Comparison of ENCODE assay signal across 8 mouse cellular contexts in genomic region chr1:39772401-39773095, GRCm38 (mm10). TPM values are rescaled to one million over a fixed set of nuclear protein-coding genes. Genes with fewer than 3 reads are reported as not detected.
DNase-seq lines count a peak whose midpoint lies in the region; ATAC-seq and TF ChIP-seq lines count a peak whose summit lies in the region.
"Had no signal": no experiment of that assay in that cellular context is flagged by ENCODE, and none has a peak within 500 bp of the region (broad histone marks: within the 10 kb centered on the region; RNA-seq: fewer than 3 reads in every experiment).

No protein-coding gene starts in this region.

- H3K27me3 ChIP-seq in hindbrain, embryonic 10.5 days (ENCODE audit: insufficient read depth, poor library complexity, severe bottlenecking) = no peaks in the 10 kb centered on the region
- H3K27me3 ChIP-seq in thymus, adult 2 months (ENCODE audit: control insufficient read depth, insufficient read depth, low read length) = no peaks in the 10 kb centered on the region

- peaks cover 29% of the 10 kb centered on the region for H3K4me1 ChIP-seq in hindbrain, embryonic 10.5 days (replicated peaks)
- peaks cover 3% of the 10 kb centered on the region for H3K4me1 ChIP-seq in thymus, adult 2 months (replicated peaks; ENCODE audit: control insufficient read depth, insufficient read depth, low read length)

- no peaks in the 10 kb centered on the region for H3K9me3 ChIP-seq in hindbrain, embryonic 10.5 days

- H3K4me3 ChIP-seq in hindbrain, embryonic 10.5 days = no peak overlapping the region
- no peak overlapping the region for H3K4me3 ChIP-seq in thymus, adult 2 months (ENCODE audit: control insufficient read depth, insufficient read depth, low read length)

- H3K36me3 ChIP-seq in hindbrain, embryonic 10.5 days = no peaks in the 10 kb centered on the region
- H3K36me3 ChIP-seq in thymus, adult 2 months (ENCODE audit: control insufficient read depth, insufficient read depth, low read length) = no peaks in the 10 kb centered on the region

- ATAC-seq in erythroblast, adult 5-6 weeks (replicated peaks; ENCODE audit: low FRiP score, poor library complexity, severe bottlenecking) = no peak

- H3K27ac ChIP-seq in hindbrain, embryonic 10.5 days = peak overlapping the region; percentile 64
- H3K27ac ChIP-seq in thymus, adult 2 months (ENCODE audit: control insufficient read depth, insufficient read depth, low read length) = no peak overlapping the region

- TF ChIP-seq POLR2A in thymus, adult 2 months (IDR thresholded peaks at IDR 0.05; ENCODE audit: control insufficient read depth, extremely low read depth, insufficient read depth, low read length, poor library complexity) = no peak

- no peak for TF ChIP-seq CTCF in thymus, adult 2 months (IDR thresholded peaks at IDR 0.05; ENCODE audit: borderline replicate concordance, control insufficient read depth, extremely low read depth, insufficient read depth, low read length, poor library complexity)

- DNase-seq in cerebellum, adult 18-20 months = peak; percentile 27 to 38
- DNase-seq in cerebellum, postnatal 14 days = peak; percentile 50 to 60
- peak; percentile 57 for DNase-seq in hindbrain, embryonic 10.5 days (ENCODE audit: low spot score)
- DNase-seq in lung, postnatal 36 days = peak; percentile 60
- no peak for DNase-seq in spleen, postnatal 4 days (ENCODE audit: low spot score in 2 of 2)
- no peak for DNase-seq in thymus, adult 2 months

- WGBS in hindbrain, embryonic 10.5 days = 10% methylated on average over 3 of the region's 3 CpGs
- 87% methylated on average over 3 of the region's 3 CpGs for WGBS in thymus, adult 2 months

RNA-seq across cellular contexts. Expression of gene Gm3646, which starts 32.6 kb away (rescaled TPM):
- polyA plus RNA-seq in hindbrain, embryonic 10.5 days (2016; fragmentation: Nextera tagmentation; extraction: Ambion mirVana) = not detected in 2 replicates
- polyA plus RNA-seq in thymus, adult 2 months (2012; rRNA removed) = not detected in 2 replicates
- not detected in 2 replicates for total RNA-seq in erythroblast, adult 5-6 weeks (2015; ENCODE audit: low replicate concordance)
- not detected in 2 replicates for total RNA-seq in erythroblast, adult 5-6 weeks (2017; ENCODE audit: low replicate concordance)
- polyA plus RNA-seq: limb, embryonic 14.5 days had no signal

RNA-seq across cellular contexts. Expression of gene Rfx8, which starts 51.8 kb away (rescaled TPM):
- polyA plus RNA-seq in hindbrain, embryonic 10.5 days (2016; fragmentation: Nextera tagmentation; extraction: Ambion mirVana) = 0.12 and 0.22 TPM in 2 replicates
- 0.15 and 0.19 TPM in 2 replicates for polyA plus RNA-seq in thymus, adult 2 months (2012; rRNA removed)
- not detected in 2 replicates for total RNA-seq in erythroblast, adult 5-6 weeks (2015; ENCODE audit: low replicate concordance)
- total RNA-seq in erythroblast, adult 5-6 weeks (2017; ENCODE audit: low replicate concordance) = not detected in 2 replicates

Comparison
In these comparisons a context has a peak if more than half of its experiments do, and no peak if none do; other contexts are left out.
1. DNase-seq: peak in cerebellum, adult 18-20 months (2 of 2), cerebellum, postnatal 14 days (2 of 2), hindbrain, embryonic 10.5 days (single experiment) and lung, postnatal 36 days (single experiment); none in spleen, postnatal 4 days (0 of 2) and thymus, adult 2 months (single experiment).